Mouse (Mus musculus): Measurements from ENCODE around the gene Fitm1.

The Fitm1 gene

GRCm38 (mm10) chr14:55571760-55572159 lies 3.7 kb upstream of the Fitm1 start:
- DNase-seq: no peak

GRCm38 (mm10) chr14:55575711-55576110 lies 294 bp downstream of the Fitm1 start:
- no peak for DNase-seq

GRCm38 (mm10) chr14:55576376-55576775 lies 959 bp downstream of the Fitm1 start:
- DNase-seq: no peak

GRCm38 (mm10) chr14:55577871-55578667 lies 2.7 kb downstream of the Fitm1 start, which contains the start of gene Psme1:
Psme1 (plus strand) TSS chr14:55578123.
- DNase-seq: peak; percentile 49

GRCm38 (mm10) chr14:55578668-55579269 lies 3.4 kb downstream of the Fitm1 start:
- DNase-seq: peak; percentile 54

GRCm38 (mm10) chr14:55579511-55580496 lies 4.4 kb downstream of the Fitm1 start:
- no peak for DNase-seq

GRCm38 (mm10) chr14:55580731-55581130 lies 5.3 kb downstream of the Fitm1 start:
- DNase-seq: no peak

GRCm38 (mm10) chr14:55581981-55582681 lies 6.7 kb downstream of the Fitm1 start:
- no peak for DNase-seq

GRCm38 (mm10) chr14:55584303-55584701 lies 8.9 kb downstream of the Fitm1 start:
- DNase-seq: no peak

- peak; percentile 77 for DNase-seq
These were observed 9.5 kb downstream of the Fitm1 start, which contains the start of gene Emc9 for GRCm38 (mm10) chr14:55584702-55585565. Emc9 (minus strand) TSS chr14:55585302.

GRCm38 (mm10) chr14:55585566-55585960 lies 10.1 kb downstream of the Fitm1 start:
- DNase-seq: no peak

GRCm38 (mm10) chr14:55586149-55586548 lies 10.7 kb downstream of the Fitm1 start:
- DNase-seq: no peak

- no peak for DNase-seq
These were observed 13.9 kb downstream of the Fitm1 start for GRCm38 (mm10) chr14:55589271-55589670.

GRCm38 (mm10) chr14:55589771-55590448 lies 14.5 kb downstream of the Fitm1 start:
- no peak for DNase-seq

GRCm38 (mm10) chr14:55590748-55591330 lies 15.4 kb downstream of the Fitm1 start, which contains the start of gene Psme2:
Psme2 (minus strand) TSS chr14:55591113.
- DNase-seq: peak; percentile 73

GRCm38 (mm10) chr14:55591331-55591891 lies 16.0 kb downstream of the Fitm1 start, which contains the start of gene Rnf31:
Rnf31 (plus strand) TSS chr14:55591708.
- DNase-seq: peak; percentile 89

GRCm38 (mm10) chr14:55592226-55592625 lies 16.8 kb downstream of the Fitm1 start:
- peak; percentile 45 for DNase-seq

GRCm38 (mm10) chr14:55596036-55596690 lies 20.7 kb downstream of the Fitm1 start:
- DNase-seq: no peak

Measured in cerebellum, adult 11 months (tissue).